Mouse (Mus musculus) embryonic fibroblast, embryonic 13.5 days (primary cell): ENCODE measurements around the gene Hba-x. TPM values are rescaled to one million over a fixed set of nuclear protein-coding genes. Genes with fewer than 3 reads are reported as not detected.

Experiments used
- H3K27ac ChIP-seq: 2 replicates; pipeline ENCODE4 v1.5.1; 2012; ENCODE audit warnings: low read length, control low read depth, inconsistent platforms; ENCODE audit not compliant: insufficient read depth
- H3K4me1 ChIP-seq: 2 replicates; pipeline ENCODE4 v1.6.1; 2011; ENCODE audit warnings: low read length; ENCODE audit not compliant: control insufficient read depth, insufficient read depth
- H3K4me3 ChIP-seq: 2 replicates; pipeline ENCODE4 v1.5.1; 2011; ENCODE audit warnings: mild to moderate bottlenecking, control low read depth, low read length; ENCODE audit not compliant: insufficient read depth
- CTCF ChIP-seq: IDR thresholded peaks from 2 replicates; pipeline ENCODE4 v1.5.1; 2011; ENCODE audit warnings: mild to moderate bottlenecking, control low read depth, low read length, moderate library complexity, borderline replicate concordance; ENCODE audit not compliant: insufficient read depth
- POLR2A ChIP-seq: IDR thresholded peaks from 2 replicates; pipeline ENCODE4 v1.6.1; 2011; ENCODE audit warnings: low read depth, mild to moderate bottlenecking, control low read depth, low read length, moderate library complexity
- polyA plus RNA-seq: library from polyadenylated mRNA; stranded (reverse); fragments of >200 nt; gene quantifications from 2 replicates; pipeline ENCODE4 v1.2.4, GENCODE M21; 2011; ENCODE audit warnings: low read depth; ENCODE audit not compliant: missing spikeins, insufficient read length

The Hba-x gene
- polyA plus RNA-seq, 1 experiment: not detected

DNA sequence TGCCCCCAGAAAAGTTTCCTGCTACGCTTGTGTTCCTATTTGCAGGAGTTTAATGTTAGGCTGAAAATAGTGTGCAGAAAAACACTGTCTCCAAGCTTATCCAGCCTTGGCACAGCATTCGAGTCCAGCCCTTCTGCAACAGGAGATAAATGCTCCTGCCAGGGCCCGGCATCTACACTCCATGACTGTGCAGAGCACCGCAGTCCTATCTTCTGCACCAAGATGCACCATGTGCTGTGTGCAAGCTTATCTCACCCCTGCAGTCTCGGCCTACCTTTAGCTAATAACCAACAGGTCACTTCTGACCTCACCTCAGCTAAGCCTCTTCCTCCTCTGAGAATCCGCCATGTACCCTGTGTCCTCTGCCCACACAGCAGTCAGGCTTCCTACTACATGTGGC is 30.6 kb upstream of the Hba-x start:
- Histone ChIP-seq H3K4me1 (no peaks in the 10 kb centered on the region), H3K27ac (no peak overlapping the region), H3K4me3 (no peak overlapping the region)
- TF ChIP-seq CTCF (no peak), POLR2A (no peak)

DNA sequence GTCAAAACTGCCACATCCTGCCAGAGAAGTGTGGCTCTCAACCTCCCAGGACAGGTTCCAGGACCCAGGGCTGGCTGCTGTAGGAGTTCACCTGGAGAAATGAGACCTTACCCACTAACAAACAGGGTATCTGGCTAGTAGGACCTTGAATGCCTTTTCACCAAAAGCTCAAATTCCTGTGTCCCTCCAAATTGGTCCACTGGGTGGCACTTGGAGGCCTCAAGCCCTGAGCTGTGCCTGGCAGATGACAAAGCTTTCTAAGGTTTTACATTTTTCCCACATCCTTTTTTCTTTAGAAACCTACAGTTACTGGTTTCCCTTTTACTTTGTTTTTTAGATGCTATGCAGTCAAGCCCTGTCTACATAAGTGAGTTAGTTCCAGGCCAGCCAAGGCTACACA is 29.1 kb upstream of the Hba-x start:
- Histone ChIP-seq H3K4me3 (no peak overlapping the region), H3K27ac (no peak overlapping the region), H3K4me1 (peaks cover 9% of the 10 kb centered on the region)
- no peak for TF ChIP-seq POLR2A
- TF ChIP-seq CTCF: no peak

DNA sequence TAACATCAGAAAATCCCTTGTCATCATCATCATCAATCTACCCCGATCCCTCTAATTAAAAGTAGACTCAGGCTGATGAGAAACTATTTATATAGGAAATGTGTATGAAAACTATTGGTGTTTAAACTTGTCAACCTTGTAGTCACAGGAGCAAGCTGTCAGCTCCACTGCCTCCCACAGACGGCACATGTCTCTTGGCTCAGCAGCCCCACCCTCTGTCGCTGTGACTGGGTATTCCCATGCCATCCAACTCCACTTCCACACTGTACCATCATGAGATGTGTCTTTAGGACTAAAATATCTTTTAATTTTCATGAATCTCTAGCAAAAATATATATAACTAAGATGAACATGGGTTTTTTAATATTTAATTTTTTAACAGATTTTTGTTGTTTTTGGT is 27.9 kb upstream of the Hba-x start:
- H3K4me3 ChIP-seq: no peak overlapping the region
- no peak overlapping the region for H3K27ac ChIP-seq
- no peak for TF ChIP-seq POLR2A
- TF ChIP-seq CTCF: no peak
- H3K4me1 ChIP-seq: peaks cover 9% of the 10 kb centered on the region

DNA sequence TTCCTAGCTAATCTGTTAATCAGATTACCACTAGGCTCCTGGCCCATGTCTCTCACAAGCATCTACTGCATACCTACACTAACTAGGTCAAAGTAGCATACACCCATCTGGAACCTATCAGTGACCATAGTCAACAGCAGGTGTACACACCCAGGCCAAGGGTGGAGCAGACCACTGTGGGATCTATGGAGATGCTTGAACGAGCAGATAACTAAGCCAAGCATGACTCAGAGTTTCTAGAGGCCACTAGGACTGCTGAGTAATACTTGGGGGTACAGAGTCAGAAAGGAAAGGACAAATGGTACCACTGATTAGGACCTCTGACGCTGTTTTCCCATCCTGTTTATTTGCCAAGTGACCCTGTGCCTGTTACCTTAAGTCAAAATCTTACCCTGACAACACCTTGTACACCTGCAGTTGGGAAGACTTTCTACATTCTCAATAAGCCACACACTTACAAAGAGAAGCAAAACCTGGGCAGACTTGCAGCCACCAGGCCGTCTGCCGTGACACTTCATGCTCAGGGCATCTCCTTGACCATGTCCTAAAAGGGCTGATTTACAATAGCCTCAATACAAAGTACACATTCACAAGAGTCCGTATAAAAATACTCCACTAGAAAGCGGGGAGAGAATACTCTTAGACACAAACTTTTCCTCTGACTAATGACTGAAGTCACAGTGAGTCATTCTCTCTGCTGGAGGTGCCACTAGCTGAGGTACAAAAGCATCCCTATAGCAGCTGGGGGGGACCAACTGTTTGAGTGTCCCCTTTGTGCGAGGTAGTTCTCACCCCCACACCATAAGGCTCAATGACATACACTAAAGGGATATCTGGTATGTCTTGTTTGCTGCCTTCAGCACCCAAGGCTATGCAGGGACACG is 25.1 kb upstream of the Hba-x start:
- peaks cover 9% of the 10 kb centered on the region for H3K4me1 ChIP-seq
- H3K27ac ChIP-seq: peak overlapping the region; percentile 74; the same call in 1 of the 2 replicates
- TF ChIP-seq POLR2A (no peak), CTCF (no peak)
- no peak overlapping the region for H3K4me3 ChIP-seq

DNA sequence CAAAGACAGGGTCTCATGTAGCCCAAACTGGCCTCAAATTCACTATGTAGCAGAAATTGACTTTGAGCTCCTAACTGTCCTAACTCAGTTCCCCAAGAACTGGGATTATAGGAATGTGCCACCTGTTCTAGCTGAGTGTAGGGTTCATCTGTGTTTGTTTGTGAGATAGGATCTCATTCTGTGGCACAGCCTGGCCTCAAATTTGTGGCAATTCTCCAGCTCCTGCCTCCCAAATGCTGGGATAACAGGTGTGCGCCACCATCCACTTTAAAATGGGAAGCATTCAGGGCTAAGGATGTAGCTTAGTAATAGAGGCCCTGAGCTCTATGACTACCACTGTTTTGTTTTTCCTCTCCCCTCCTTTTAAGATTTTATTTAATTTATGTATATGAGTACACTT is 23.1 kb upstream of the Hba-x start:
- H3K4me1 ChIP-seq: peaks cover 9% of the 10 kb centered on the region
- no peak overlapping the region for H3K4me3 ChIP-seq
- no peak for TF ChIP-seq POLR2A
- TF ChIP-seq CTCF: no peak
- H3K27ac ChIP-seq: no peak overlapping the region

DNA sequence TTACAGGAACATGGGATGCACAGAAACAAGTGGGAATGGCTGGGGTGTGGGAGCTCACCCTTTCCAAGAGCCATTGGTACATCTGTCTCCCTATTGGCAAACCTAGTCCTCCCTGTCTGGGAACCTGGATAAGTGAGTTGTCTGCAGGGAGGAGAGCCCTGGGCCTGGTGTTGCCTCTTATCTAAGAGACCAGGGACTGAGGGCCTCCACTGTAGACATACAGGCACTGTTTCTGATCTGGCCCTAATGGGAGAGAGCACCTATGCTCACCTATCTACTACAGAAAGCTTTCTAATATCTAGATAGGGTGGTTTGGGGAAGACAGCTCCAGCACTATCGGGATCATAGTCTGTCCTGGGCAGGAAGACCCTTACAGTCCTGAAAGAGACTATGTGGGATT is 20.1 kb upstream of the Hba-x start:
- TF ChIP-seq POLR2A (no peak), CTCF (no peak)
- H3K27ac ChIP-seq: no peak overlapping the region
- peaks cover 4% of the 10 kb centered on the region for H3K4me1 ChIP-seq
- no peak overlapping the region for H3K4me3 ChIP-seq

DNA sequence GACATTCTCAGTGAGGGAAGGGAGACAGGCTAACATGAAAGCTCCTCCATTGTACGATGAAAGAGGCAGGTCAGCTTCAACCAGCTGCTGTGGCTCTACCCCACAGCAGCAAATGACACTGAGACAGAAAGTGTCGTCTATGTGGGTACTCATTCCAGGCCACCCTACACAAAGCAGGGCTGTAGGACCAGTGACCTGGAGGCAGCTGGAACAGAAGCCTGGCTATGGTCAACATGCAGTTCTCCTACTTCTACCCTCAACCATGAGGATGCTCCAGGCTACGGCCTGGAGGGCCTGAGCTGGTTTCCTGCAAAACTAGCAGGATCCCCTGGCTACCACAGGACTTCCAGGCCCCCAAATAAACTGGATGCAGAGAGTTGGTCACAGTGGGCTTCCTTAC is 19.6 kb upstream of the Hba-x start:
- H3K4me1 ChIP-seq: peaks cover 2% of the 10 kb centered on the region; the same call in 1 of the 2 replicates
- H3K27ac ChIP-seq: no peak overlapping the region
- no peak for TF ChIP-seq POLR2A
- TF ChIP-seq CTCF: no peak
- H3K4me3 ChIP-seq: no peak overlapping the region

DNA sequence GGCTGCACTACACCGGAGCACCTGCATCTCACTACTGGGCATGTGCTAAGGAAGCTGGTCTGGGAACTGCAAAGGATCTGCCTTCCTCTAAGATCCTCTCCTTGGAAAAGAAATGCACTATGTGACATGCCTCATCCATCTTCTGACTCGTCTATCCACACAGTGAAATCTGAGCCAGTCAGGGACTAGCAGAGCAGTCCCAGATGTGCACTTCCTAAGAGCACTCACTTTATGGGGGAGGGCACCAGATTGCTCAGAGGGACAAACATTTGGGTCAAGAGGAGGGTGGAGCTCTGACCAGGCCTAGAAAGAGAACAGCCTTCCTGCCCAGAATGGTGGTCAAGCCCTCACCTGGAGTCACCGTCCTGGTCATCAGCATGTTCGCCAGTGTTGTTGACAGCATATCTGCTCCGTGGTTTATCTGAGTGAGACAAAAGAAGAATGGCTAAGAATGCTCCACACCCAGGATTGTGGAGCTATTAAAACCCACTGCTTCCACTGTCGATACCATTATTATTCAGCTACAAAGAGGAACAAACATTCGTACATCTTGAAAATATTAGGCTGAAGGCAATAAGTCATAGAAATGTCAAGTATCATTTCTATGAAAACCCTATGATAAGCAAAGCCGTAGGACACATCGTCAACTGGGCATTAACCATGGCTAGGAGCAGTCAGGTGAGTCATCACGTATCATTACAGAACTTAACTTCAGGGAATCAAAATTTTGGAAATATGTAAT is 13.4 kb upstream of the Hba-x start:
- no peak for TF ChIP-seq POLR2A
- TF ChIP-seq CTCF: no peak
- peaks cover 28% of the 10 kb centered on the region for H3K4me1 ChIP-seq
- H3K27ac ChIP-seq: peak overlapping the region; percentile 72
- H3K4me3 ChIP-seq: no peak overlapping the region

DNA sequence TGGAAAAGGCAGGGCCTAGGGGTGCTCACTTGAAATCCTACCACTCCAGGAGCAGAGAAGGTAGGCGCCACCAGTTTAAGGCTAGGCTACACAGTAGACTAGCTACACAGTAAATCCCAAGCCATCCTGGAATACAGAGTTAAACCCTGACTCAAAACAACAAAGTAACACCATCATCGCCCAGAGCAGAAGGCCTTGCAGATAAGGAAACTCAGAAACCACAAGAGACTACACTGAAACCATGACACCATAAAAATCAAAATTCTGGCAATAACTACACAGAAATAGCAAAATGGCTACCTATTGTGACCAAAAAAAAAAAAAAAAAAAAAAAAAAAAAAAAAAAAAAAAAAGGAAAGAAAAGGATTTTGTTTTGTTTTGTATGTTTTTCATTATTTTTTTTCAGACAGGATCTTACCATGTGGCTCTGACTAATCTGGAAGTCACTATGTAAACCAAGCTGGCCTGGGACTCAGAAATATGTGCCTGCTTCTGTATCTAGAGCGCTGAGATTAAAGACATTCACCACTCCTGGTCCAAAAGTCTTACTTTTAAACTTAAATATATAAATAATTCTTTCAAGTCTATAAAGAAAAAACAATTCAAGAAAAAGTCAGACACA is 11.0 kb upstream of the Hba-x start:
- no peak for TF ChIP-seq CTCF
- TF ChIP-seq POLR2A: no peak
- Histone ChIP-seq H3K4me1 (peaks cover 30% of the 10 kb centered on the region), H3K4me3 (no peak overlapping the region), H3K27ac (peak overlapping the region; percentile 74; the same call in 1 of the 2 replicates)
